Mouse (Mus musculus): ENCODE data around the gene Olfr739. TPM values are rescaled to one million over a fixed set of nuclear protein-coding genes. Genes with fewer than 3 reads are reported as not detected.

Gene Olfr739
- not detected for total RNA-seq (2023)

GRCm38 (mm10) chr14:50418326-50418725, at the start of gene Olfr739:
Gene Olfr739, plus strand, starts transcription at chr14:50418626.

DNA sequence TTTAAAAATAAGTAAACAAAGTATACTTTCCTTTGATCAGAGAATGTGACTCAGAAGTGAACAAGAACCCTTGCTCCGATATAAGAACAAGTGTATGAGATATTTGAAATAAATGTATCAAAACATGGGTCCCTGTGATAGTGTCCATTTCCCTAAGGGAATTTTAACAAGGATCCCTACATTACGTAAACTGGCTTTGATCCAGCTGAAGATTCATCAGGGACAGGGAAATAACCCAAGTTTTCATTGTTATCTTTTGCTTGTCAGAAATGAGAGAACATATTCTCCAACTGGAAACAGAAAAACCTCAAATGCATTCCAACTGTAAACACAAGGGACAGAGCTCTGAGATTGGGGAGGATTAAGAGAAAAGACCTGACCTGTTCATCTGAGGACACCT, 37.6 kb upstream of the Olfr739 start, which contains the start of gene Olfr736:
TSS of gene Olfr736 (plus strand) at position 301 of the 400 bp plus-strand sequence.

GRCm38 (mm10) chr14:50407268-50407667, 11.2 kb upstream of the Olfr739 start, which contains the start of gene Olfr738:
Gene Olfr738, plus strand, starts transcription at chr14:50407568.

DNA sequence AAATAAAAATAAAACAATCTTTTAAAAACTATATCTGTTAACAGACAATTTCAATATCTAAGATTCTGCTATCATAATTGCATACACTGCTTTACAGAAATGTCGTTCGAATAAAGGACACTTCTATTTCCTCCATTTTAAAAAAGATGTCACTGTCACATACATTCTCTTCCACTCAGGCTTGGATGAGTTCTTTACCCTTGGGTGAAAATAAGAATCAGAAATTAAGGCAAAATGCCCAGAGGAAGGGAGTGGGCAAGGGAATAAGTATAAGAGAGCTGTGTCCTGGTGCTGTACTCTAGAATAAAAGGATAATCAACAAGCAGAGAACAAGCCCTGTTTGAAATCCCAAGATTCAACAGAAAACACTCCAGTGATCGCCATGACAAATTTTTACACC, 26.8 kb downstream of the Olfr739 start, which contains the start of gene Olfr740:
TSS of gene Olfr740 (plus strand) at position 301 of the 400 bp plus-strand sequence.

GRCm38 (mm10) chr14:50472438-50472837, 54.0 kb downstream of the Olfr739 start, which contains the start of gene Olfr741:
Gene Olfr741, plus strand, starts transcription at chr14:50472738.

Other genes with a start within 250 kb of the Olfr739 start
- gene Olfr730, start 230.4 kb upstream of the Olfr739 start, total RNA-seq (2023) = not detected
- gene Olfr731, start 176.8 kb upstream of the Olfr739 start, total RNA-seq (2023) = not detected
- gene Olfr732, start 134.4 kb upstream of the Olfr739 start, total RNA-seq (2023) = not detected
- gene Olfr733, start 117.1 kb upstream of the Olfr739 start, total RNA-seq (2023) = not detected
- gene Olfr734, start 91.9 kb upstream of the Olfr739 start, total RNA-seq (2023) = not detected
- gene Olfr735, start 69.8 kb upstream of the Olfr739 start, total RNA-seq (2023) = not detected
- 0.24 TPM for gene Tlr11, start 60.7 kb upstream of the Olfr739 start, total RNA-seq (2023)
- not detected for gene Olfr736, start 37.5 kb upstream of the Olfr739 start, total RNA-seq (2023)
- gene Olfr738, start 11.1 kb upstream of the Olfr739 start, total RNA-seq (2023) = not detected
- not detected for gene Olfr740, start 26.9 kb downstream of the Olfr739 start, total RNA-seq (2023)
- gene Olfr741, start 54.1 kb downstream of the Olfr739 start, total RNA-seq (2023) = not detected
- not detected for gene Olfr742, start 85.0 kb downstream of the Olfr739 start, total RNA-seq (2023)
- gene Olfr743, start 103.2 kb downstream of the Olfr739 start, total RNA-seq (2023) = not detected
- not detected for gene Olfr744, start 196.3 kb downstream of the Olfr739 start, total RNA-seq (2023)
- not detected for gene Olfr745, start 220.8 kb downstream of the Olfr739 start, total RNA-seq (2023)
- not detected for gene Olfr746, start 228.5 kb downstream of the Olfr739 start, total RNA-seq (2023)